Mouse (Mus musculus) E14TG2a.4 (cell line): Measurements from ENCODE around the gene Dcdc2a.
A peak's percentile ranks its signal among the peaks of the same experiment; 100 is the strongest.

ENCODE experiments used
- H3K27me3 ChIP-seq: 2 replicates; pipeline ENCODE4 v1.6.1; 2014; ENCODE audit warnings: low read length, control low read depth; ENCODE audit not compliant: insufficient read depth
- H3K36me3 ChIP-seq: 2 replicates; pipeline ENCODE4 v1.6.1; 2014; ENCODE audit warnings: low read length, control low read depth; ENCODE audit not compliant: insufficient read depth
- H3K4me1 ChIP-seq: replicated peaks from 2 replicates; pipeline ENCODE4 v1.6.1; 2014; ENCODE audit warnings: low read depth, low read length, control low read depth
- H3K4me3 ChIP-seq: replicated peaks from 2 replicates; pipeline ENCODE4 v1.5.1; 2014; ENCODE audit warnings: mild to moderate bottlenecking, low read length
- H3K9me3 ChIP-seq: 2 replicates; pipeline ENCODE4 v1.6.1; 2014; ENCODE audit warnings: low read length, control low read depth
- CTCF ChIP-seq: conservative IDR thresholded peaks from 2 replicates; pipeline ENCODE4 v1.5.1; 2014; ENCODE audit warnings: low read length
- NANOG ChIP-seq: IDR thresholded peaks from 2 replicates; pipeline ENCODE4 v1.6.1; 2014; ENCODE audit warnings: borderline replicate concordance, low read length, mixed read lengths
- POU5F1 ChIP-seq: IDR thresholded peaks from 2 replicates; pipeline ENCODE4 v1.6.1; 2014; ENCODE audit warnings: low read length, borderline replicate concordance

Dcdc2a gene

GRCm38 (mm10) chr13:25026409-25027113 lies 29.2 kb upstream of the Dcdc2a start:
- H3K4me3 ChIP-seq = no peak overlapping the region
- TF ChIP-seq CTCF = no peak
- TF ChIP-seq NANOG = no peak
- no peak for TF ChIP-seq POU5F1
- H3K9me3 ChIP-seq = no peaks in the 10 kb centered on the region
- H3K27me3 ChIP-seq = peaks cover 5% of the 10 kb centered on the region; the same call in 1 of the 2 replicates
- H3K4me1 ChIP-seq = no peaks in the 10 kb centered on the region
- no peaks in the 10 kb centered on the region for H3K36me3 ChIP-seq

GRCm38 (mm10) chr13:25027114-25027425 lies 28.7 kb upstream of the Dcdc2a start:
- H3K9me3 ChIP-seq = no peaks in the 10 kb centered on the region
- H3K36me3 ChIP-seq = no peaks in the 10 kb centered on the region
- no peak overlapping the region for H3K4me3 ChIP-seq
- TF ChIP-seq POU5F1 (no peak), NANOG (no peak), CTCF (no peak)
- H3K27me3 ChIP-seq = peaks cover 5% of the 10 kb centered on the region; the same call in 1 of the 2 replicates
- H3K4me1 ChIP-seq = no peaks in the 10 kb centered on the region

- Histone ChIP-seq H3K4me1 (no peaks in the 10 kb centered on the region), H3K36me3 (no peaks in the 10 kb centered on the region), H3K27me3 (no peaks in the 10 kb centered on the region), H3K4me3 (no peak overlapping the region), H3K9me3 (peaks cover 21% of the 10 kb centered on the region)
- TF ChIP-seq CTCF = no peak
- TF ChIP-seq NANOG = no peak
- no peak for TF ChIP-seq POU5F1
Observed at GRCm38 (mm10) chr13:25039488-25039887, 16.3 kb upstream of the Dcdc2a start.

GRCm38 (mm10) chr13:25052671-25053070 lies 3.1 kb upstream of the Dcdc2a start:
- Histone ChIP-seq H3K4me3 (peak overlapping the region; percentile 7; the same call in 1 of the 2 replicates), H3K9me3 (peaks cover 67% of the 10 kb centered on the region), H3K36me3 (no peaks in the 10 kb centered on the region), H3K27me3 (peaks cover 38% of the 10 kb centered on the region), H3K4me1 (peaks cover 14% of the 10 kb centered on the region)
- TF ChIP-seq CTCF = no peak
- no peak for TF ChIP-seq NANOG
- no peak for TF ChIP-seq POU5F1

- Histone ChIP-seq H3K9me3 (peaks cover 42% of the 10 kb centered on the region), H3K36me3 (no peaks in the 10 kb centered on the region), H3K4me1 (peaks cover 14% of the 10 kb centered on the region), H3K4me3 (peak overlapping the region; percentile 80), H3K27me3 (peaks cover 38% of the 10 kb centered on the region)
- TF ChIP-seq NANOG = no peak
- TF ChIP-seq CTCF = 0 out of 2 replicates have a peak, but pooled peaks have one; percentile 7
- TF ChIP-seq POU5F1 = no peak
Observed at GRCm38 (mm10) chr13:25055111-25055554, 671 bp upstream of the Dcdc2a start.

GRCm38 (mm10) chr13:25066659-25067058 lies 10.9 kb downstream of the Dcdc2a start:
- no peaks in the 10 kb centered on the region for H3K27me3 ChIP-seq
- TF ChIP-seq POU5F1 = no peak
- no peak for TF ChIP-seq CTCF
- TF ChIP-seq NANOG = no peak
- H3K36me3 ChIP-seq = no peaks in the 10 kb centered on the region
- H3K9me3 ChIP-seq = no peaks in the 10 kb centered on the region
- no peak overlapping the region for H3K4me3 ChIP-seq
- peaks cover 3% of the 10 kb centered on the region; the same call in 1 of the 2 replicates for H3K4me1 ChIP-seq

DNA sequence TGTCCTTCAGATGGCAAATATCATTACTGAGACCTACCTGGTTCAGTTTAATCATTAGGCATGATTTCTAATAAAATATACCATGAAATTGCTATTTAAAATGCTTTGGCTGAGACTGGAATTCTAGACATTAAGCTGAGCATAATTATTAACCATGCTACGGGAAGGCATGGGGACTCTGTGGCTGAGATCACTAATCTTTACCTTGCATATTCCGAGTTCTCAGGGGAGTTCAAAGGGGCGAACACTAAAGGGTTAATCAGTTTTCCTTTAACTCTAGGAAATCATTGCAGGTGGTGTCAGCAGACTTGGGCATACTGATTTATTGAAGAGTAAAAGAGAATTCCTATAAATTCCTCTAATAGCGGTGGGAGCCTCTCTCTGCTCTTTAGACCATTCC lies 11.4 kb downstream of the Dcdc2a start:
- TF ChIP-seq NANOG (no peak), CTCF (no peak), POU5F1 (no peak)
- peaks cover 3% of the 10 kb centered on the region; the same call in 1 of the 2 replicates for H3K4me1 ChIP-seq

DNA sequence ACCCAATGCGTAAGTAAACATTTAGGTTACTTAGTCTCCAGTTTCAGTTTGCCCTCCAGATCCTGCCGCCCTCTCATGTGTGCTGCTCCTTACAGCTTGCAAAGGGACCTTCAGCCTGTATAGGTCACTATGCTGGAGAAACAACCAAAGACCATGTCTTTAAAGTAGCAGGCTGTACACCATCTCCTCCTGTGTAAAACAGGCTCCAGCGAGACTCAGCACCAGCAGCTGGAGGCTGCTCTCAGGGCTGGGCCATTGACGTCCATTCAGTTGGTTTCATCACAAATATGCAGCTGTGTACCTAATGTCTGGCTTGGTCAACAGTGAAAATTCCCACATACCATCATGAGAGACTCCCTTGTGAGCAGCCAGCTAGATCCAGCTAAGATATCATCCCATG lies 14.0 kb downstream of the Dcdc2a start:
- H3K27me3 ChIP-seq = no peaks in the 10 kb centered on the region
- TF ChIP-seq POU5F1 (no peak), CTCF (no peak), NANOG (no peak)
- no peaks in the 10 kb centered on the region for H3K4me1 ChIP-seq
- no peaks in the 10 kb centered on the region for H3K9me3 ChIP-seq
- no peaks in the 10 kb centered on the region for H3K36me3 ChIP-seq
- H3K4me3 ChIP-seq = no peak overlapping the region

More for the DNA sequence above, 11.4 kb downstream of the Dcdc2a start:
- no peaks in the 10 kb centered on the region for H3K9me3 ChIP-seq
- no peak overlapping the region for H3K4me3 ChIP-seq
- H3K36me3 ChIP-seq = no peaks in the 10 kb centered on the region
- no peaks in the 10 kb centered on the region for H3K27me3 ChIP-seq

DNA sequence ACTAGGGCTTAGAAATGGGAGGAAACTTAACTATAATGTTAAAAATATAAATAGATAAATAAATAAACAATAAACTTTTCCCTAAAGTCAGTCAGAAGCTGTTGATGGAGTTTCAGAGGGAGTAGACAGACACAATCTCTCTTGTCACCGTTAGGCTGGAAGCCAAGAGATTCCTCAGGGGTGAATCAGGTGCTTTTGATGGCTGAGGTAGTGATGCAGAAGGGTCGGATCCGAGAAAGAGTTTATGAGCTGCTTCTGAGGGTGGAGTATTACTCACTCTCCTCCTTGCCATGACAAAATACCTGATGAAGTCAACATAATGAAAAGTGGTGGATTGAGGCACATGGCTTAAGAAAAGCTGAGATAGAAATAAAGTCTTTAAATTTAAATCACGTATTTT lies 15.0 kb downstream of the Dcdc2a start:
- H3K4me3 ChIP-seq = no peak overlapping the region
- no peaks in the 10 kb centered on the region for H3K27me3 ChIP-seq
- H3K9me3 ChIP-seq = no peaks in the 10 kb centered on the region
- no peaks in the 10 kb centered on the region for H3K4me1 ChIP-seq
- TF ChIP-seq NANOG (no peak), POU5F1 (no peak), CTCF (no peak)
- no peaks in the 10 kb centered on the region for H3K36me3 ChIP-seq

DNA sequence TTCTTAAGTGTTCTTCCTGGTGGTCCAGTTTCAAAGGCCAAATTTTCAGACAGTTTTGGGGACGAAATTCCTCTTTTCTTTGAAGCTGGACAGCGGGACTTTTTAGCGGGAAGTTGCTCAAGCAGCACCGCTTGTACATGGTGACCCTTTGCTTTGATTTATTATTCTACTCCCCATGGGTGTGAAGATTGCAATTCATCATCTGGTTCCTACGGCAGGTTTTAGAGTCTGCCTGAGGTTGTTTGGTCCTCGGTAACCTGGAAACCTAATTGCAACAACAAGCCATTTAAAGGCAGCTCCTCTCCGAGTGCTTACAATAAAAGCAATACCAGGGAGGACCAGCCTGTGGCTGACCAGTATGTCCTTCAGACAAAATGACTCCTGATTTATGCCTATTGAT lies 21.5 kb downstream of the Dcdc2a start:
- H3K36me3 ChIP-seq = no peaks in the 10 kb centered on the region
- H3K27me3 ChIP-seq = peaks cover 10% of the 10 kb centered on the region; the same call in 1 of the 2 replicates
- no peaks in the 10 kb centered on the region for H3K9me3 ChIP-seq
- H3K4me3 ChIP-seq = no peak overlapping the region
- no peak for TF ChIP-seq POU5F1
- TF ChIP-seq CTCF = no peak
- TF ChIP-seq NANOG = no peak
- H3K4me1 ChIP-seq = no peaks in the 10 kb centered on the region
